Mouse (Mus musculus): ENCODE measurements at regions not wholly inside any gene's neighbourhood (a gene's known extent, or its start where the extent isn't known, plus 50 kb on each side); places are given as distances from the start of the nearest gene placed in this dataset.

- no peak for TF ChIP-seq POLR2A (IDR thresholded peaks at IDR 0.05; ENCODE audit: insufficient read length, low read depth)
- no peak for TF ChIP-seq POLR2AphosphoS2 (IDR thresholded peaks at IDR 0.05; ENCODE audit: insufficient read length, low read depth)
- no peak for TF ChIP-seq CEBPB (IDR thresholded peaks at IDR 0.05; ENCODE audit: insufficient read depth, poor library complexity, severe bottlenecking)
- no peak for TF ChIP-seq REST (IDR thresholded peaks at IDR 0.05; ENCODE audit: insufficient read depth, insufficient read length)
- no peak for TF ChIP-seq SRF (IDR thresholded peaks at IDR 0.05; ENCODE audit: control insufficient read depth, insufficient read length, low read depth)
Observed at GRCm38 (mm10) chr5:91726118-91726500, 208.7 kb downstream of the Parm1 start.
